Comparison of ENCODE assay signal across 25 mouse cellular contexts in genomic region chr10:63806254-63806653, GRCm38 (mm10).
"Had no signal": no experiment of that assay in that cellular context is flagged by ENCODE, and none has a peak within 500 bp of the region (broad histone marks: within the 10 kb centered on the region; RNA-seq: fewer than 3 reads in every experiment).

No protein-coding gene starts in this region.

- H3K4me2 ChIP-seq: heart, embryonic 11.5 days; heart, embryonic 13.5 days; heart, embryonic 15.5 days; hindbrain, embryonic 12.5 days; hindbrain, embryonic 14.5 days; intestine, embryonic 15.5 days; limb, embryonic 12.5 days had no signal

- H3K4me3 ChIP-seq: heart, adult 2 months; heart, embryonic 13.5 days; heart, embryonic 15.5 days; hindbrain, embryonic 12.5 days; intestine, embryonic 15.5 days; layer of hippocampus, adult 2 months; left cerebral cortex, adult 2 months; limb, embryonic 10.5 days; limb, embryonic 12.5 days had no signal

- H3K27me3 ChIP-seq: heart, embryonic 13.5 days; heart, embryonic 15.5 days; hindbrain, embryonic 12.5 days; intestine, embryonic 15.5 days; limb, embryonic 12.5 days had no signal

- H3K27ac ChIP-seq: heart, adult 2 months; heart, embryonic 13.5 days; heart, embryonic 15.5 days; hindbrain, embryonic 12.5 days; hindbrain, embryonic 14.5 days; intestine, embryonic 15.5 days; layer of hippocampus, adult 2 months; left cerebral cortex, adult 2 months; limb, embryonic 10.5 days; limb, embryonic 12.5 days had no signal

- H3K9me3 ChIP-seq: heart, embryonic 13.5 days; heart, embryonic 15.5 days; hindbrain, embryonic 12.5 days; intestine, embryonic 15.5 days; limb, embryonic 10.5 days; limb, embryonic 12.5 days had no signal

- DNase-seq: gastrocnemius, postnatal 14 days; gastrocnemius, postnatal 36 days; heart, adult 11 months; heart, adult 2 months; heart, postnatal 14 days; heart, postnatal 36 days; kidney, adult 18-20 months; kidney, adult 8-10 months; kidney, postnatal 10 days; kidney, postnatal 25 days; kidney, postnatal 4 days; liver had no signal

- H3K36me3 ChIP-seq: heart, embryonic 13.5 days; heart, embryonic 15.5 days; hindbrain, embryonic 12.5 days; intestine, embryonic 15.5 days; limb, embryonic 10.5 days; limb, embryonic 12.5 days had no signal

- H3K9ac ChIP-seq: heart, embryonic 13.5 days; heart, embryonic 15.5 days; hindbrain, embryonic 12.5 days; hindbrain, embryonic 14.5 days; intestine, embryonic 15.5 days; limb, embryonic 12.5 days had no signal

- H3K4me1 ChIP-seq: hindbrain, embryonic 12.5 days; intestine, embryonic 15.5 days; limb, embryonic 10.5 days; limb, embryonic 12.5 days had no signal

- ATAC-seq: hindbrain, embryonic 16.5 days; inflammation-experienced regulatory T-cells, adult 6 months; intestine, embryonic 15.5 days; intestine, postnatal 0 days had no signal
